Mouse (Mus musculus) neutrophil, adult 5-6 weeks (primary cell): ENCODE data around the gene Lgals2. TPM values are rescaled to one million over a fixed set of nuclear protein-coding genes. Genes with fewer than 3 reads are reported as not detected.

Experiments used
- ATAC-seq: fragments of 151-379, 151-347 bp; 2 replicates; pipeline ENCODE4 v1.8.0; 2017; ENCODE audit warnings: mild to moderate bottlenecking, moderate TSS enrichment; ENCODE audit not compliant: insufficient number of reproducible peaks, poor library complexity, low FRiP score, severe bottlenecking; ENCODE audit errors: extremely low read depth
- total RNA-seq: library from RNA; stranded (forward); fragments of 200-1000 nt; gene quantifications from 2 replicates; pipeline ENCODE4 v1.2.3, GENCODE M21; 2017

The Lgals2 gene
- total RNA-seq, 1 experiment from 2014 or later, result not detected

GRCm38 (mm10) chr15:78831720-78832657, 23.3 kb downstream of the Lgals2 start:
- no peak for ATAC-seq

- no peak for ATAC-seq
Observed at GRCm38 (mm10) chr15:78830742-78831719, 24.3 kb downstream of the Lgals2 start.

- no peak for ATAC-seq
Observed at GRCm38 (mm10) chr15:78829636-78830035, 25.7 kb downstream of the Lgals2 start.

- ATAC-seq, result no peak; the same call in 1 of the 2 replicates
Observed at GRCm38 (mm10) chr15:78828315-78828714, 27.0 kb downstream of the Lgals2 start.

DNA sequence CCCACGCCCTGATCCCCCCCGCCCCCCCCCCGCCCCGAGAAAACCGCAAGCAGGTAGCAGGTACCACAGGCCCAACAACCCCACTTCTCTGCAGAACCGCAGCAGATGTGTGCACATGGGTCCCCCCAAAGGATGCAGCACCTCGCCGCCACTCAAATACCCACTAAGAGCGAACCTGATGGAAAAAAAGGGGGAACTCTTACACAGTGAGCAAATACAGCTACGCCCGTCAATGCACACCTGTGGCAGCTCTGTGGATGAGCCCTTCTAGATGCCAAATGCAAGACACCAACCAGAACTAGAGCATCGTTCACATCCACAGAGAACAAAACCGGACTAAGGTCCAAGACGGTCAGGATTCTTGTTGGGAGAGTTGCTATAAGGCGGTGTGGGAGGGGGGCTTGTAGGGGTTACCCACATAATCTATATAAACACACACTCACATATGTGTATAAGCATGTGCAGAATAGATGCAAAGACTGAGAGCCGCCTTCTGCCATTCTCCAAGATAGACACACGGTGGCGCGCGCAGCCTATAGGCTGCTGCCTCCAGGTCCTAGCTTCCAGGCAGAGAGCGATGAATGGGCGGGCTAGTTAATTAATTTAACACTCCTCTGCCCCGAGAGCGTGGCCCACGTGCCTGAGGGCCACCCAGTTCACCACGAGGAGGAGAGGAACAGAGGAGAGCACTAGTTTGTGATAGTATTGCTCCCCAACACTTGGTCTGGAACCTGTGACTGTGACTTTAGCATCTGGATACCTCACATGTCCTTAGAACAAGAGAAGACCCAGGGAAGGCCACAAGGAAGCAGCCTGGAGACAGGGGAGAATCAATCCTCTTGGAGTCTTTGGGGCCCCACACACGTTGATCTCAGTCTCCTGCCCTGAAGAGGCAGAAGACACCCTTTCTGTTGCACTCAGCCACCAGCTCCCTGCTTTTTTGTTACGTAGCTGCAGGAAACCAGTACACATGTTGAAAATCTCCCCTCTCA, 28.8 kb downstream of the Lgals2 start:
- ATAC-seq, result peak; percentile 83

DNA sequence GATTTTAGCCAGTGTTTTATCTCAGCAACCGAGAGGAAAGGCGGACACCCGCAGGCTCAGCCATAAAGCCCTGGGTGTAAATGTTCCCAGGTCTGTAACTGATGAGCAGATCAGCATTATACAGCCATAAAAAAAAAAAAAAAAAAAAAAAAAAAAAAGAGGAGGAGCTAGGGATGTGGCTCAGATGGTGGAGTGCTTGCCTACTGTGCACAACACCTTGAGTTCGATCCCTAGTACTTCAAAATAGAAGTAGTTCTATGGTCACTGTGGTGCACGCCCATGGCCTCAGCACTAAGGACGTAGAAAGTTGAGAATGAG, 39.3 kb downstream of the Lgals2 start:
- ATAC-seq, result no peak

DNA sequence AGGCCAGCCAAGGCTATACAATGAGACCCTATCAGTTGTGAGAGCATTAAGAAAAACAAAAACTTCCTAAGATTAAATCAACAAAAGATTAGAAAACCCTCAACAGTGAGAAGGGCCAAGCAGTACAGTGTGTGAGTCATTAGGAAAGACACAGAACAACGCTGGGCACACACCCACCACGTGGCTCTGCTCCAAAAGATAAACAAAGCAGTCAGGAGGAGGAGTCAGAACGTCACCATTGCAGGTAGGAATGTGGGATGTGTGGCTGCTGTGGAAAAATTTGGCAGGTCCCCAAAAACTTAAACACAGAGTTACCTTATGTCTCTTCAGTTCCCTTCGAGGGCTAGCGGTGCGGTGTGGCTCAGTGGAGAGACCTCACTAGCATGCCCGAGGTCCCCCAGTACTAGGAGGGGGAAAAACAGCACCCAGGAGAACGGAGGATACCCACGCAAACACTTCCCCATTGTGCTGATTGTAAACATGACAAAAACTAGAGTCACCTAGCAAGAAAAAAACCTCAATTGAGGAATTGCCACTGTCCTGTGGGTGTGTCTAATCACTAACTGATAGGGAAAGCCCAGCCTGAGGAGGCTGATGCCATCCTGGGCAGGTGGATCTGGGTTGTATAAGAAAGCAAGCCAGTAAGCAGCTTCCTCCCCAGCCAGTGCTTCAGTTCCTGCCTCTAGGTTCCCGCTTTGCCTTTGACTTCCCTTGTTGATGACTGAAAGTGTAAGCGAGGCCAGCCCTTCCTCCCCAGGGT, 39.8 kb downstream of the Lgals2 start:
- peak; percentile 72 for ATAC-seq

GRCm38 (mm10) chr15:78813603-78814002, 41.7 kb downstream of the Lgals2 start:
- ATAC-seq, result no peak

DNA sequence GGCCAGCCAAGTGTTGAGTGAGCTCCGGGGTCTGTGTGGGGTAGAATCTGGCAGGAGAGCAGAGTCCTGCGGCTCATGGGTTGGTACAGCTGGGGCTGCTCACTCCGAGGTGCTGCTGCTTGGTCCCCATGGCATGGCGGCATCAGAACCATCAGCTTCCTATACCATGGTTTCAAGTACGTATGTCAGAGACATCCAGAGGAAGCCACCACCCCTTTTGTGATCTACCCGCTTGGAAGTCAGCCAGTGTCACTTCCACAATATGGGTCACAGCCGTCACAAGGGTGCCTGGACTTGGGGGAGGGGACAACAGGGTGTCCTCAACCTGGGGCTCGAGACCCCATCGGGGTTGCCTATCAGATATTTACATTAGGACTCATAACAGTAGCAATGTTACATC, 45.2 kb downstream of the Lgals2 start:
- ATAC-seq, result peak; percentile 47; the same call in 1 of the 2 replicates

- ATAC-seq, result peak; percentile 52; the same call in 1 of the 2 replicates
Observed at GRCm38 (mm10) chr15:78809739-78810138, 45.6 kb downstream of the Lgals2 start.

GRCm38 (mm10) chr15:78808980-78809379, 46.3 kb downstream of the Lgals2 start:
- no peak for ATAC-seq

- no peak for ATAC-seq
Observed at GRCm38 (mm10) chr15:78807141-78807540, 48.2 kb downstream of the Lgals2 start.

DNA sequence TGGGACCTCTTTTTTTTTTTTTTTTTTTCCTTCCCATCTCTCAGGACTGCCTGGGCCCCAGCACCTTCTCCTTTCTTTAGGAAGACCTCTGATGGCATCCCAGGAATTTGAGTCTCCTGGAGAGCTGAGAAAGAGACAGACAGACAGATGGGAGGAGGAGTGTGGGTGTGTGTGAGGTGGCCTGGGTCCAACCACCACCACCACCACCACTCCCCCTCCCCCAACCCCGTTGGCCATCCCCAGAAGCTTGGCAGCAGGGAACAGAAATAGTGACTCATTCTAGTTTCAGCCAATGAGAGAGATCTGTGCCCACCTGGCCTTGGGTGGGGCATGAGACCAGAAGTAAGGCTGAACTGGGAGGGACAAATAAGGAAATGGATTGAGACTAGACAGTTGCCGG, 48.7 kb downstream of the Lgals2 start:
- no peak for ATAC-seq

DNA sequence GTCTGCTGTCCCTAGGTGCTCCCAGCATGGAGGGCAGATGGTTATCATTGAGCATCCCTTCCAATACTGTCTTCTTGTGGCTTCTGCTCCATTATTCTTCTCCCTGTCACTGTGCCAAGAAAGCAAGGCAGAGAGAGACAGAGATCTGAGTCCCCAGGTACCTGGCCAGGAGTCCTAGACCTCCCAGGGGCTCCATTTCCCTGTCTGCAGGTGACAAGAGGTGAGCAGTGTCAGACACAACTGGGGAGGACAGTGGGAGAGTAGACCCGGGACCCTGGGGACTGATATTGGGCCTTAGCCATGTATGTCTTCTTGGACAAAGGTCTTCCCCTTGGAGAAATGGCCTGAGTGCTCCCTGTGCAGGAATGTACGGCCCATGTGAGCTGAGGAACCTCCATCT, 50.0 kb downstream of the Lgals2 start:
- no peak for ATAC-seq

GRCm38 (mm10) chr15:78804326-78804725, 51.0 kb downstream of the Lgals2 start:
- no peak for ATAC-seq

DNA sequence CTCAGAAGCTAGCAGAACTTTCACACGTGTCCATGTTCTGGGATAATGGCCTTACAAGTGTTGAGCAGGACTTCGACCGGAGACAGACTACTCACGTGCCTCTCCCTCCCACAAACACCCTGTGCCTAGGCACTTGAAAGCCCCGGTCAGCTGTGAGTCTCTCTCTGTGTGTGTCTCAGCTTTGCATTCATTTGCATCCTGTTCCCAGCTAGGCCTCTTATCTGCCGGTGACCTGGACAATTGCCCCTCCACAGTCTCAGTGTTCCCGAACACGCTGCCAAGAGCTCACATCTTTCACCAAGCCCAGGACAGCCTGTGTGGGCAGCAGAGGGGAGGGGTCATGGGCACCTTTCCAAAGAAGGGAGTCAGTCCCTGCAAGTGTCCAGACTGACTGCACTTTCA, 51.8 kb downstream of the Lgals2 start:
- ATAC-seq, result no peak

- ATAC-seq, result peak; percentile 39
Observed at GRCm38 (mm10) chr15:78802776-78803391, 52.4 kb downstream of the Lgals2 start, which contains the start of gene Card10. Card10 (minus strand) TSS chr15:78803042.
